Mouse (Mus musculus): ENCODE measurements around the gene Gm10696. TPM values are rescaled to one million over a fixed set of nuclear protein-coding genes. Genes with fewer than 3 reads are reported as not detected.
"Not testable (repeated sequence)": the region's sequence is repeated elsewhere in the genome, so short reads cannot be mapped to it uniquely, and the experiment has no call there.

The Gm10696 gene
- polyA plus RNA-seq (2015; fragmentation: Nextera tagmentation; extraction: Ambion mirVana): not detected in 2 replicates

GRCm38 (mm10) chr3:94178093-94178492 is at the start of gene Gm10696:
TSS of gene Gm10696 (minus strand) at chr3:94178193.
- H3K4me1 ChIP-seq (ENCODE audit: control insufficient read depth, insufficient read depth, low read length); H3K4me2 ChIP-seq (ENCODE audit: low read length); H3K9me3 ChIP-seq (replicated peaks; ENCODE audit: control insufficient read depth, low read length, poor library complexity, severe bottlenecking); H3K27me3 ChIP-seq (ENCODE audit: control insufficient read depth, insufficient read depth, low read depth, low read length); H3K9ac ChIP-seq (ENCODE audit: low read depth, low read length); H3K27ac ChIP-seq (ENCODE audit: low read length); H3K36me3 ChIP-seq (ENCODE audit: control insufficient read depth, insufficient read depth, low read length); ATAC-seq; H3K4me3 ChIP-seq (ENCODE audit: low read depth, low read length): not testable (repeated sequence)
- WGBS: 80% methylated on average over 1 of the region's 1 CpGs

GRCm38 (mm10) chr3:94196414-94196813 is 18.4 kb upstream of the Gm10696 start, which contains the start of gene Gm5286:
TSS of gene Gm5286 (plus strand) at chr3:94196714.
- H3K9me3 ChIP-seq (replicated peaks; ENCODE audit: control insufficient read depth, low read length, poor library complexity, severe bottlenecking); ATAC-seq: not testable (repeated sequence)
- 97% methylated on average over 1 of the region's 4 CpGs for WGBS

GRCm38 (mm10) chr3:94167351-94167750 is 10.6 kb downstream of the Gm10696 start:
- not testable (repeated sequence) for ATAC-seq; H3K4me1 ChIP-seq (ENCODE audit: control insufficient read depth, insufficient read depth, low read length); H3K4me2 ChIP-seq (ENCODE audit: low read length); H3K9me3 ChIP-seq (replicated peaks; ENCODE audit: control insufficient read depth, low read length, poor library complexity, severe bottlenecking); H3K9ac ChIP-seq (ENCODE audit: low read depth, low read length); H3K27me3 ChIP-seq (ENCODE audit: control insufficient read depth, insufficient read depth, low read depth, low read length); H3K27ac ChIP-seq (ENCODE audit: low read length); H3K4me3 ChIP-seq (ENCODE audit: low read depth, low read length); H3K36me3 ChIP-seq (ENCODE audit: control insufficient read depth, insufficient read depth, low read length)

More at GRCm38 (mm10) chr3:94196414-94196813, 18.4 kb upstream of the Gm10696 start, which contains the start of gene Gm5286:
- H3K4me3 ChIP-seq (ENCODE audit: low read depth, low read length); H3K9ac ChIP-seq (ENCODE audit: low read depth, low read length); H3K36me3 ChIP-seq (ENCODE audit: control insufficient read depth, insufficient read depth, low read length); H3K4me2 ChIP-seq (ENCODE audit: low read length); H3K27me3 ChIP-seq (ENCODE audit: control insufficient read depth, insufficient read depth, low read depth, low read length); H3K4me1 ChIP-seq (ENCODE audit: control insufficient read depth, insufficient read depth, low read length); H3K27ac ChIP-seq (ENCODE audit: low read length): not testable (repeated sequence)

Other genes starting within 250 kb of the Gm10696 start
- not detected in 2 replicates for gene Gm9117, start 234.7 kb downstream of the Gm10696 start, polyA plus RNA-seq (2015; fragmentation: Nextera tagmentation; extraction: Ambion mirVana)
- gene Tdpoz5, start 216.9 kb downstream of the Gm10696 start, polyA plus RNA-seq (2015; fragmentation: Nextera tagmentation; extraction: Ambion mirVana): not detected in 2 replicates
- gene Gm9125, start 123.3 kb downstream of the Gm10696 start, polyA plus RNA-seq (2015; fragmentation: Nextera tagmentation; extraction: Ambion mirVana): not detected in 2 replicates
- gene Gm10697, start 105.5 kb downstream of the Gm10696 start, polyA plus RNA-seq (2015; fragmentation: Nextera tagmentation; extraction: Ambion mirVana): not detected in 2 replicates
- not detected in 2 replicates for gene Gm5286, start 18.5 kb upstream of the Gm10696 start, polyA plus RNA-seq (2015; fragmentation: Nextera tagmentation; extraction: Ambion mirVana)
- not detected in 2 replicates for gene Gm4778, start 85.8 kb upstream of the Gm10696 start, polyA plus RNA-seq (2015; fragmentation: Nextera tagmentation; extraction: Ambion mirVana)
- gene Them4, start 131.9 kb upstream of the Gm10696 start, polyA plus RNA-seq (2015; fragmentation: Nextera tagmentation; extraction: Ambion mirVana): 61.8 and 68.6 TPM in 2 replicates
- not detected in 2 replicates for gene Them5, start 163.9 kb upstream of the Gm10696 start, polyA plus RNA-seq (2015; fragmentation: Nextera tagmentation; extraction: Ambion mirVana)
- 1.6 and 1.7 TPM in 2 replicates for gene C2cd4d, start 184.2 kb upstream of the Gm10696 start, polyA plus RNA-seq (2015; fragmentation: Nextera tagmentation; extraction: Ambion mirVana)
- 0.49 and 0.62 TPM in 2 replicates for gene Rorc, start 194.6 kb upstream of the Gm10696 start, polyA plus RNA-seq (2015; fragmentation: Nextera tagmentation; extraction: Ambion mirVana)
- gene Lingo4, start 220.3 kb upstream of the Gm10696 start, polyA plus RNA-seq (2015; fragmentation: Nextera tagmentation; extraction: Ambion mirVana): 1.2 and 1.6 TPM in 2 replicates
- 50.7 and 54.9 TPM in 2 replicates for gene Tdrkh, start 235.1 kb upstream of the Gm10696 start, polyA plus RNA-seq (2015; fragmentation: Nextera tagmentation; extraction: Ambion mirVana)